Comparison of ENCODE assay signal across 30 mouse cellular contexts in genomic region chr5:81566577-81566976, GRCm38 (mm10).
DNase-seq lines count a peak whose midpoint lies in the region; ATAC-seq and TF ChIP-seq lines count a peak whose summit lies in the region.
"Had no signal": no experiment of that assay in that cellular context is flagged by ENCODE, and none has a peak within 500 bp of the region (broad histone marks: within the 10 kb centered on the region; RNA-seq: fewer than 3 reads in every experiment).

No protein-coding gene starts in this region.

- H3K36me3 ChIP-seq in kidney, adult 2 months (ENCODE audit: control insufficient read depth, insufficient read depth, low read length) = no peaks in the 10 kb centered on the region
- H3K36me3 ChIP-seq in stomach, postnatal 0 days (ENCODE audit: control insufficient read depth, insufficient read depth, low read length) = no peaks in the 10 kb centered on the region
- H3K36me3 ChIP-seq: embryonic facial prominence, embryonic 13.5 days; forebrain, embryonic 12.5 days; heart, embryonic 13.5 days; hindbrain, embryonic 10.5 days; hindbrain, embryonic 15.5 days; liver, embryonic 15.5 days; neural tube, embryonic 15.5 days had no signal

- WGBS in kidney, adult 2 months = 80% methylated on average over 1 of the region's 1 CpGs
- 74% methylated on average over 1 of the region's 1 CpGs for WGBS in stomach, postnatal 0 days

- DNase-seq in kidney, adult 2 months = peak; percentile 21
- DNase-seq in kidney, postnatal 14 days = no peak
- peak; percentile 14 to 27 for DNase-seq in kidney, postnatal 36 days
- DNase-seq in kidney, adult 11 months = no peak
- DNase-seq in 3T3-L1 (ENCODE audit: low read depth, low spot score) (peak; percentile 54), NIH3T3 (ENCODE audit: low read depth) (peak; percentile 34)
- DNase-seq in stomach, postnatal 0 days (ENCODE audit: low spot score) = no peak
- DNase-seq in cerebellum, postnatal 10 days = no peak
- DNase-seq: cerebellum, adult 11-12 months; cerebellum, adult 9-11 months; forebrain, postnatal 0 days; heart, postnatal 10 days; lung, postnatal 4 days; midbrain, embryonic 14.5 days; retina, postnatal 1 day; right cerebral cortex, postnatal 14 days had no signal

- ATAC-seq in stomach, postnatal 0 days (ENCODE audit: low FRiP score, low TSS enrichment) = no peak
- ATAC-seq: forebrain, postnatal 0 days; inflammation-experienced regulatory T-cells, adult 6 months had no signal

- TF ChIP-seq CTCF in kidney, adult 2 months (conservative IDR thresholded peaks at IDR 0.05; ENCODE audit: insufficient read depth, insufficient read length, low read depth, low read length) = no peak
- no peak for TF ChIP-seq CTCF in stomach, postnatal 0 days (IDR thresholded peaks at IDR 0.05; ENCODE audit: low read depth)

- TF ChIP-seq POLR2A in kidney, adult 2 months (IDR thresholded peaks at IDR 0.05; ENCODE audit: low read depth, low read length) = no peak

- no peak for TF ChIP-seq EP300 in stomach, postnatal 0 days (optimal IDR thresholded peaks at IDR 0.05)

- no peak overlapping the region for H3K27ac ChIP-seq in kidney, adult 2 months (ENCODE audit: insufficient read depth, low read depth, low read length)
- no peak overlapping the region for H3K27ac ChIP-seq in stomach, postnatal 0 days (replicated peaks)
- H3K27ac ChIP-seq: embryonic facial prominence, embryonic 13.5 days; forebrain, embryonic 12.5 days; heart, embryonic 13.5 days; hindbrain, embryonic 10.5 days; hindbrain, embryonic 15.5 days; layer of hippocampus, adult 2 months; left cerebral cortex, adult 2 months; limb, embryonic 13.5 days; liver, embryonic 15.5 days; neural tube, embryonic 15.5 days had no signal

- no peak overlapping the region for H3K9ac ChIP-seq in stomach, postnatal 0 days (ENCODE audit: low read length)
- H3K9ac ChIP-seq: embryonic facial prominence, embryonic 13.5 days; forebrain, embryonic 12.5 days; forebrain, postnatal 0 days; heart, embryonic 13.5 days; hindbrain, embryonic 15.5 days; limb, embryonic 13.5 days; liver, embryonic 15.5 days; neural tube, embryonic 15.5 days had no signal

- no peaks in the 10 kb centered on the region for H3K27me3 ChIP-seq in kidney, adult 2 months (replicated peaks; ENCODE audit: control insufficient read depth, insufficient read depth, low read length)
- no peaks in the 10 kb centered on the region for H3K27me3 ChIP-seq in stomach, postnatal 0 days (ENCODE audit: control insufficient read depth, insufficient read depth, low read length)
- H3K27me3 ChIP-seq: CH12.LX; embryonic facial prominence, embryonic 13.5 days; forebrain, embryonic 12.5 days; heart, embryonic 13.5 days; hindbrain, embryonic 15.5 days; limb, embryonic 13.5 days; liver, embryonic 15.5 days; megakaryocyte, embryonic 14.5 days; neural tube, embryonic 15.5 days had no signal

- no peaks in the 10 kb centered on the region for H3K9me3 ChIP-seq in stomach, postnatal 0 days (ENCODE audit: control insufficient read depth, low read length)
- H3K9me3 ChIP-seq: embryonic facial prominence, embryonic 13.5 days; forebrain, embryonic 12.5 days; heart, embryonic 13.5 days; hindbrain, embryonic 10.5 days; hindbrain, embryonic 15.5 days; limb, embryonic 13.5 days; liver, embryonic 15.5 days; megakaryocyte, embryonic 14.5 days; neural tube, embryonic 15.5 days had no signal

- no peak overlapping the region for H3K4me2 ChIP-seq in stomach, postnatal 0 days (replicated peaks; ENCODE audit: low read depth)
- H3K4me2 ChIP-seq: embryonic facial prominence, embryonic 13.5 days; forebrain, embryonic 12.5 days; heart, embryonic 13.5 days; hindbrain, embryonic 15.5 days; limb, embryonic 13.5 days; liver, embryonic 15.5 days; neural tube, embryonic 15.5 days had no signal

- no peaks in the 10 kb centered on the region for H3K4me1 ChIP-seq in kidney, adult 2 months (ENCODE audit: control insufficient read depth, insufficient read depth, low read length)
- H3K4me1 ChIP-seq in stomach, postnatal 0 days (replicated peaks; ENCODE audit: control insufficient read depth, insufficient read depth) = no peaks in the 10 kb centered on the region
- H3K4me1 ChIP-seq: embryonic facial prominence, embryonic 13.5 days; forebrain, embryonic 12.5 days; heart, embryonic 13.5 days; hindbrain, embryonic 10.5 days; hindbrain, embryonic 15.5 days; limb, embryonic 13.5 days; liver, embryonic 15.5 days; megakaryocyte, embryonic 14.5 days; neural tube, embryonic 15.5 days had no signal

- H3K4me3 ChIP-seq in kidney, adult 2 months (ENCODE audit: insufficient read depth, low read depth, low read length) = no peak overlapping the region
- no peak overlapping the region for H3K4me3 ChIP-seq in stomach, postnatal 0 days (ENCODE audit: low read depth, low read length)
- H3K4me3 ChIP-seq: embryonic facial prominence, embryonic 13.5 days; erythroblast, embryonic 14.5 days; forebrain, embryonic 12.5 days; heart, embryonic 13.5 days; hindbrain, embryonic 10.5 days; hindbrain, embryonic 15.5 days; layer of hippocampus, adult 2 months; left cerebral cortex, adult 2 months; limb, embryonic 13.5 days; liver, embryonic 15.5 days; megakaryocyte, embryonic 14.5 days; neural tube, embryonic 15.5 days had no signal

Comparison
In these comparisons a context has a peak if more than half of its experiments do, and no peak if none do; other contexts are left out.
1. DNase-seq: peak in kidney, adult 2 months (single experiment), kidney, postnatal 36 days (2 of 2), 3T3-L1 (single experiment) and NIH3T3 (single experiment); none in kidney, postnatal 14 days (single experiment), kidney, adult 11 months (single experiment), stomach, postnatal 0 days (single experiment) and cerebellum, postnatal 10 days (0 of 2).